Mouse (Mus musculus) testis, adult 2 months (tissue): ENCODE results near the gene Dnase2b.

Experiments used
- CTCF ChIP-seq: fragments of 200-500 bp; IDR thresholded peaks from 2 replicates; pipeline ENCODE4 v1.5.1; 2012; ENCODE audit warnings: low read depth, mild to moderate bottlenecking, inconsistent platforms, low read length, moderate library complexity; ENCODE audit not compliant: control insufficient read depth, insufficient read depth, insufficient replicate concordance
- POLR2A ChIP-seq: fragments of 200-500 bp; IDR thresholded peaks from 2 replicates; pipeline ENCODE4 v1.6.1; 2012; ENCODE audit warnings: low read depth, mild to moderate bottlenecking, inconsistent platforms, low read length, moderate library complexity; ENCODE audit not compliant: control insufficient read depth

DNA sequence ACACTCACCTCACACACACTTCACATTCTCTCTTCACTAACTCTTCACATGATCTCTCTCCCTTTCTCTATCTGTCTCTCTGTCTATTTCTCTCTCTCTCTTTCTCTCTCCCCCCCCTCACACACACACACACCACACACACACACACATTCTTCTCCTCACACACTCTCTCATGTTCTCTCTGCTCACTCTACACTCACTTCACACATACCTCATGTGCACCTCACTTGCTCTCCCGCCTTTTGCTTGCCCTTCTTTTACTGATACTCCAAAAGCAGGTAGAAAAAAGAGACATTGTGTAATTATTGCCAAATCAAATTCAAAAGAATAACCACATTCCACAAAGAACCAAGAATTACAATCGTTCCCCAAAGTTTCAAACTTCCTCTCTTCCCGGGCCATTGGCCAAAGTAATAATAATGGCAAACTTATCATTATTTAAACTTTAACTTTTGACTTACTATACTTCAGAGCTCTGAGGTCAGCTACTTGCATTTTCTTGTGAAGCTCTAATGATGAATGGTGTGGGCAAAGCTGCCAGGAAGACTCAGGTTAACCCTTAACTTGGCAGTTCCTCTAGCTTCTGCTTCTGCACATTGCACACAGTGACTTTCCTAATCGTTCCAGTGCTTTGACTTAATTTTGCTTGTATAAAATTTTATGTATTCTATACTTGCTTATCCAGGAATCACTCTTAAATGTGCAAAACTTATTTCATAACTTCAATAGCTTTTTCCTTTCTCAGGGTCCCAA lies 74.7 kb downstream of the Dnase2b start:
- TF ChIP-seq POLR2A: no peak
- TF ChIP-seq CTCF: no peak
